Mouse (Mus musculus) C2C12 (cell line): ENCODE measurements around the gene Mansc1.

Experiments used
- CEBPB ChIP-seq: IDR thresholded peaks from one replicate; pipeline ENCODE4 v1.6.1; 2011; ENCODE audit warnings: low read depth, mild to moderate bottlenecking, control low read depth, moderate library complexity
- CTCF ChIP-seq: IDR thresholded peaks from one replicate; pipeline ENCODE4 v1.5.1; 2011; ENCODE audit not compliant: control insufficient read depth, insufficient read depth, insufficient read length
- FOSL1 ChIP-seq: IDR thresholded peaks from one replicate; pipeline ENCODE4 v1.8.0; 2011; ENCODE audit warnings: mild to moderate bottlenecking, low read length; ENCODE audit not compliant: poor library complexity, insufficient read depth, severe bottlenecking
- MAX ChIP-seq: IDR thresholded peaks from one replicate; pipeline ENCODE4 v1.6.1; 2011; ENCODE audit warnings: mild to moderate bottlenecking, control low read depth
- MYOG ChIP-seq: IDR thresholded peaks from one replicate; pipeline ENCODE4 v1.6.1; 2011; ENCODE audit not compliant: control insufficient read depth, insufficient read length; ENCODE audit errors: extremely low read depth
- USF1 ChIP-seq: IDR thresholded peaks from one replicate; pipeline ENCODE4 v1.6.1; 2011; ENCODE audit warnings: low read depth, mild to moderate bottlenecking, control low read depth, moderate library complexity

DNA sequence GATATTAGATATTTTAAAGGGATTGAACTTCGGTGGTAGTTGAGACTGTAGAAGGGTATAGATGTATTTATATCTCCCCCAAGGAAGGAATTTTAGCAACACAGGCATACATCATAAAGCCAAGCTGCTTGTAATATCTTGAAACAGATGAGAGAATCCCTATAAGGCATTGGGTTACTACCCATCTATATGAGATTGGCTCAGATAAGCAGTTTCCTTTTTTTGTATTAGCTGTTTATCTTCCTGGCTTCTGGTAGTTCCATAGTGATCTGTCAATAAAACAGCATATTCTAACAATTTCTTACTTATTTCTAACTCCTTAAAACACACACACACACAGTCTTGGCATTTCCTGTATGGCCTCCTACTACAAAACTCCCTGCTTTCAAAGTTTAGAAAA lies 7.6 kb upstream of the Mansc1 start:
- no peak for TF ChIP-seq USF1
- TF ChIP-seq CTCF: no peak
- TF ChIP-seq CEBPB: no peak
- TF ChIP-seq MAX: no peak
- no peak for TF ChIP-seq FOSL1
- TF ChIP-seq MYOG: no peak
